Mouse (Mus musculus): Measurements from ENCODE around the gene Hoxc11. TPM values are rescaled to one million over a fixed set of nuclear protein-coding genes. Genes with fewer than 3 reads are reported as not detected.

The Hoxc11 gene
- polyA plus RNA-seq, 1 experiment from 2014 or later, result not detected

GRCm38 (mm10) chr15:102919336-102920180 is 34.7 kb upstream of the Hoxc11 start:
- H3K27ac ChIP-seq (ENCODE audit: low read depth, low read length), result no peak overlapping the region
- ATAC-seq (ENCODE audit: low FRiP score) (no peak), DNase-seq (ENCODE audit: low spot score, missing footprints) (peak; percentile 90)
- H3K4me1 ChIP-seq (ENCODE audit: control insufficient read depth, insufficient read depth, low read length), result peaks cover 2% of the 10 kb centered on the region; the same call in 1 of the 2 replicates
- peaks cover 98% of the 10 kb centered on the region for H3K27me3 ChIP-seq (ENCODE audit: control insufficient read depth, insufficient read depth, low read length)
- H3K4me2 ChIP-seq, result no peak overlapping the region
- no peaks in the 10 kb centered on the region for H3K9me3 ChIP-seq (ENCODE audit: control insufficient read depth, low read length)
- no peaks in the 10 kb centered on the region for H3K36me3 ChIP-seq (ENCODE audit: control insufficient read depth, insufficient read depth, low read length)
- WGBS, result 4% methylated on average over 12 of the region's 12 CpGs
- no peak overlapping the region for H3K4me3 ChIP-seq (ENCODE audit: low read depth, low read length)
- H3K9ac ChIP-seq (ENCODE audit: low read length), result no peak overlapping the region

- Histone ChIP-seq H3K27me3 (ENCODE audit: control insufficient read depth, insufficient read depth, low read length) (peaks cover 98% of the 10 kb centered on the region), H3K4me3 (ENCODE audit: low read depth, low read length) (0 out of 2 replicates have a peak overlapping the region, but pooled peaks have one; percentile 17), H3K4me1 (ENCODE audit: control insufficient read depth, insufficient read depth, low read length) (peaks cover 2% of the 10 kb centered on the region; the same call in 1 of the 2 replicates), H3K9me3 (ENCODE audit: control insufficient read depth, low read length) (no peaks in the 10 kb centered on the region), H3K4me2 (peak overlapping the region; percentile 25; the same call in 1 of the 2 replicates), H3K27ac (ENCODE audit: low read depth, low read length) (no peak overlapping the region), H3K36me3 (ENCODE audit: control insufficient read depth, insufficient read depth, low read length) (no peaks in the 10 kb centered on the region), H3K9ac (ENCODE audit: low read length) (no peak overlapping the region)
- DNase-seq (ENCODE audit: low spot score, missing footprints), result peak; percentile 97
- WGBS, result under 1% methylated on average over 19 of the region's 20 CpGs
- peak; percentile 93 for ATAC-seq (ENCODE audit: low FRiP score)
Measured at GRCm38 (mm10) chr15:102920619-102921018, 33.6 kb upstream of the Hoxc11 start.

GRCm38 (mm10) chr15:102921053-102922011 is 32.9 kb upstream of the Hoxc11 start, which contains the start of gene Hoxc13:
Gene Hoxc13, plus strand, starts transcription at chr15:102921103.
- peak; percentile 95 for DNase-seq (ENCODE audit: low spot score, missing footprints)

GRCm38 (mm10) chr15:102922012-102922362 is 32.2 kb upstream of the Hoxc11 start:
- no peak overlapping the region for H3K9ac ChIP-seq (ENCODE audit: low read length)
- DNase-seq (ENCODE audit: low spot score, missing footprints), result peak; percentile 95
- H3K36me3 ChIP-seq (ENCODE audit: control insufficient read depth, insufficient read depth, low read length), result no peaks in the 10 kb centered on the region
- H3K4me1 ChIP-seq (ENCODE audit: control insufficient read depth, insufficient read depth, low read length), result peaks cover 2% of the 10 kb centered on the region; the same call in 1 of the 2 replicates
- WGBS, result under 1% methylated on average over 24 of the region's 24 CpGs
- H3K9me3 ChIP-seq (ENCODE audit: control insufficient read depth, low read length), result no peaks in the 10 kb centered on the region
- H3K27me3 ChIP-seq (ENCODE audit: control insufficient read depth, insufficient read depth, low read length), result peaks cover 98% of the 10 kb centered on the region
- no peak for ATAC-seq (ENCODE audit: low FRiP score)
- H3K27ac ChIP-seq (ENCODE audit: low read depth, low read length), result no peak overlapping the region
- no peak overlapping the region for H3K4me3 ChIP-seq (ENCODE audit: low read depth, low read length)
- H3K4me2 ChIP-seq, result no peak overlapping the region

More at GRCm38 (mm10) chr15:102921053-102922011, 32.9 kb upstream of the Hoxc11 start, which contains the start of gene Hoxc13:
- WGBS, result under 1% methylated on average over 50 of the region's 88 CpGs
- Histone ChIP-seq H3K27ac (ENCODE audit: low read depth, low read length) (no peak within 1 kb of the TSS), H3K4me2 (peak within 1 kb of the TSS; percentile 25; the same call in 1 of the 2 replicates), H3K36me3 (ENCODE audit: control insufficient read depth, insufficient read depth, low read length) (no peaks in the 10 kb centered on the region), H3K9me3 (ENCODE audit: control insufficient read depth, low read length) (no peaks in the 10 kb centered on the region), H3K27me3 (ENCODE audit: control insufficient read depth, insufficient read depth, low read length) (peaks cover 98% of the 10 kb centered on the region), H3K4me1 (ENCODE audit: control insufficient read depth, insufficient read depth, low read length) (peaks cover 2% of the 10 kb centered on the region; the same call in 1 of the 2 replicates), H3K9ac (ENCODE audit: low read length) (no peak within 1 kb of the TSS), H3K4me3 (ENCODE audit: low read depth, low read length) (peak within 1 kb of the TSS; percentile 17; the same call in 1 of the 2 replicates)
- peak; percentile 59 for ATAC-seq (ENCODE audit: low FRiP score)

- H3K27ac ChIP-seq (ENCODE audit: low read depth, low read length), result no peak overlapping the region
- no peak for ATAC-seq (ENCODE audit: low FRiP score)
- H3K4me2 ChIP-seq, result no peak overlapping the region
- H3K36me3 ChIP-seq (ENCODE audit: control insufficient read depth, insufficient read depth, low read length), result no peaks in the 10 kb centered on the region
- WGBS, result 12% methylated on average over 6 of the region's 6 CpGs
- no peaks in the 10 kb centered on the region for H3K9me3 ChIP-seq (ENCODE audit: control insufficient read depth, low read length)
- H3K4me3 ChIP-seq (ENCODE audit: low read depth, low read length), result no peak overlapping the region
- peaks cover 2% of the 10 kb centered on the region; the same call in 1 of the 2 replicates for H3K4me1 ChIP-seq (ENCODE audit: control insufficient read depth, insufficient read depth, low read length)
- no peak overlapping the region for H3K9ac ChIP-seq (ENCODE audit: low read length)
- DNase-seq (ENCODE audit: low spot score, missing footprints), result peak; percentile 91
- peaks cover 98% of the 10 kb centered on the region for H3K27me3 ChIP-seq (ENCODE audit: control insufficient read depth, insufficient read depth, low read length)
Measured at GRCm38 (mm10) chr15:102922636-102923500, 31.4 kb upstream of the Hoxc11 start.

GRCm38 (mm10) chr15:102927032-102927645 is 27.1 kb upstream of the Hoxc11 start:
- H3K9ac ChIP-seq (ENCODE audit: low read length), result no peak overlapping the region
- H3K4me2 ChIP-seq, result no peak overlapping the region
- no peaks in the 10 kb centered on the region for H3K4me1 ChIP-seq (ENCODE audit: control insufficient read depth, insufficient read depth, low read length)
- H3K27ac ChIP-seq (ENCODE audit: low read depth, low read length), result no peak overlapping the region
- DNase-seq (ENCODE audit: low spot score, missing footprints), result no peak
- ATAC-seq (ENCODE audit: low FRiP score), result no peak
- WGBS, result 1% methylated on average over 40 of the region's 40 CpGs
- H3K27me3 ChIP-seq (ENCODE audit: control insufficient read depth, insufficient read depth, low read length), result peaks cover 98% of the 10 kb centered on the region
- no peaks in the 10 kb centered on the region for H3K36me3 ChIP-seq (ENCODE audit: control insufficient read depth, insufficient read depth, low read length)
- H3K9me3 ChIP-seq (ENCODE audit: control insufficient read depth, low read length), result no peaks in the 10 kb centered on the region
- no peak overlapping the region for H3K4me3 ChIP-seq (ENCODE audit: low read depth, low read length)

GRCm38 (mm10) chr15:102931706-102932358 is 22.4 kb upstream of the Hoxc11 start:
- no peak overlapping the region for H3K4me2 ChIP-seq
- H3K9me3 ChIP-seq (ENCODE audit: control insufficient read depth, low read length), result no peaks in the 10 kb centered on the region
- H3K27ac ChIP-seq (ENCODE audit: low read depth, low read length), result no peak overlapping the region
- peaks cover 100% of the 10 kb centered on the region for H3K27me3 ChIP-seq (ENCODE audit: control insufficient read depth, insufficient read depth, low read length)
- DNase-seq (ENCODE audit: low spot score, missing footprints) (no peak), ATAC-seq (ENCODE audit: low FRiP score) (no peak)
- 2% methylated on average over 23 of the region's 23 CpGs for WGBS
- H3K36me3 ChIP-seq (ENCODE audit: control insufficient read depth, insufficient read depth, low read length), result no peaks in the 10 kb centered on the region
- no peak overlapping the region for H3K9ac ChIP-seq (ENCODE audit: low read length)
- no peaks in the 10 kb centered on the region for H3K4me1 ChIP-seq (ENCODE audit: control insufficient read depth, insufficient read depth, low read length)
- no peak overlapping the region for H3K4me3 ChIP-seq (ENCODE audit: low read depth, low read length)
